Mouse (Mus musculus) brain, embryonic 14.5 days (tissue): ENCODE measurements at regions not wholly inside any gene's neighbourhood (a gene's known extent, or its start where the extent isn't known, plus 50 kb on each side); places are given as distances from the start of the nearest gene placed in this dataset.

Experiments used
- DNase-seq: peaks from one replicate; pipeline ENCODE4 v3.0.0-alpha.2; 2011; ENCODE audit warnings: low read depth
- CTCF ChIP-seq: fragments of 200-500 bp; IDR thresholded peaks from 2 replicates; pipeline ENCODE4 v1.5.1; 2012; ENCODE audit warnings: inconsistent platforms, mild to moderate bottlenecking, moderate library complexity, borderline replicate concordance; ENCODE audit not compliant: insufficient read depth, insufficient read length; ENCODE audit errors: extremely low read depth
- POLR2A ChIP-seq: fragments of 200-500 bp; IDR thresholded peaks from 2 replicates; pipeline ENCODE4 v1.6.1; 2012; ENCODE audit warnings: mild to moderate bottlenecking, inconsistent platforms, borderline replicate concordance; ENCODE audit not compliant: poor library complexity, insufficient read depth, insufficient read length, severe bottlenecking; ENCODE audit errors: extremely low read depth

DNA sequence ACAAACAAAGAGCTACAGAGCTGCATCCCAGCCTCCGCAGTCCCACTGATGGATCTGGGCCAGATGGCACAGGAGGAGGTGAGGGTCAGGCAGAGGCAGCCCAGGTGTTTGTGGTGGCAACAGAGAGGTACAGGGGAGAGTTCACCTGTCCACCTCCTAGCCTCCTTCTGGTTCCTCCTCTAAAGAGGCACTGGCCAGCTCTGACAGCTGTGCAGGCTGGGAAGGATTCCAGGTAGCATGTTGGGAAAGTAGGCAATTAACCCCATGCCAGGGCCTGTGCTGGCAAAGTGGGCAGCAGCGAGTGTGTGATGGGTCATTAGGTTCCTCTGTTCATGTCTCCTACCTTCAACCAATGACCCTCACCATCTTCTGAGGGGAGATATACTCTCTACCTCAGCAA is 212.1 kb downstream of the Cbln1 start:
- TF ChIP-seq CTCF (no peak), POLR2A (no peak)
- DNase-seq = no peak

DNA sequence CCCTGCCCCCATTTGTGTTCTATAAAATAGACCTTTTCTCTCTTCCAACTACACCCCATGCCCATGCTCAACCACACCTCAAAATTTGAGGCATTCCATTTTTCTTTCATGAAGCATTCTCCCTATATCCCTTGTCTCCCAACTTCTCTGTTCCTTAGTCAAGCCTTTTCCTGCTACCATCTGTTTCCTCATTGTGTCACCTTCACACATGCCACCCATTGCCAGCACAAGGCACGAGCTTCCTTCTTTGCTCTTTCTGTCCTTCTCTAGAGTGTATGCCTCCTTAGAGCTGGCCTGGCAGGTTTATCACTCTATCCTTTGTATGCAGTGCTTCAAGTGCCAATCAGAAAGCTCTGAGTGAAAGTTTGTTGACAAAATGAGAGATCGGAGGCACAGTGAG is 229.7 kb downstream of the Cbln1 start:
- no peak for DNase-seq
- TF ChIP-seq POLR2A (no peak), CTCF (no peak)

DNA sequence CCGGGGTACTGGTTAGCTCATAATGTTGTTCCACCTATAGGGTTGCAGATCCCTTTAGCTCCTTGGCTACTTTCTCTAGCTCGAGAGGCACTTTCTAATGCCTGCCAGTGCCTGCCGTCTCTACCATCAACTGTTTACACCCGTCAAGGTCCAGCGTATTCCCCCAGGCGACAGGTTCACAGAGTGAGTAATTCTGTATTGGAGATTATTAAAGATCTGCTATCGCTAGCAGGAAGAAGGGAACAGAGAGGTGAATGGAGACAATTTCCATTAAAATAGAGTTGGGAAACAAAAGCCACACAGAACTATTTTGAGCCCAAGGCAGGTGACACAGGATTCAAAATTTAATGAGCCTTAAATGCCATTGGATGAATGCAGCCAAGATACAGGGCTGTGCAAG is 235.2 kb downstream of the Cbln1 start:
- TF ChIP-seq POLR2A (no peak), CTCF (no peak)
- peak; percentile 87 for DNase-seq

DNA sequence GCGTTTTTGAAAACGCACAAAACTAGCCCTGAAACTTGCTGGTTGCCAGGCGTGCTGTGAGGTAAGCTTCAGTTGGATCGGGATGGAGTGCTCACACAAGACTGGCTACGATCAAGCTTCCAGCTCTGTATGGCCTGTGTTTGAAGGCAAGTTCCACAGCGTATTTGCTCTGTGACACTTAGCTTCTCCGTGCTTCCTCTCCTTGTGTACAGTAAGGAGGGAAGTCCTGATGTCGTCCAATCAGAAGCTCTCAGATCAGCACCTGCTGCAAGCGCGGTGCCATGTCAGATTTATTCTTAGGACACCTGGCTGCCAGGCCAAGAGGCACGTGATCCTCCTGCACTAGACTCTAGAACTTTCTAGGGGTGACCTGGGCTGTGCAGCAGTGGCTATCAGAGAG is 236.0 kb downstream of the Cbln1 start:
- TF ChIP-seq POLR2A (no peak), CTCF (no peak)
- no peak for DNase-seq

DNA sequence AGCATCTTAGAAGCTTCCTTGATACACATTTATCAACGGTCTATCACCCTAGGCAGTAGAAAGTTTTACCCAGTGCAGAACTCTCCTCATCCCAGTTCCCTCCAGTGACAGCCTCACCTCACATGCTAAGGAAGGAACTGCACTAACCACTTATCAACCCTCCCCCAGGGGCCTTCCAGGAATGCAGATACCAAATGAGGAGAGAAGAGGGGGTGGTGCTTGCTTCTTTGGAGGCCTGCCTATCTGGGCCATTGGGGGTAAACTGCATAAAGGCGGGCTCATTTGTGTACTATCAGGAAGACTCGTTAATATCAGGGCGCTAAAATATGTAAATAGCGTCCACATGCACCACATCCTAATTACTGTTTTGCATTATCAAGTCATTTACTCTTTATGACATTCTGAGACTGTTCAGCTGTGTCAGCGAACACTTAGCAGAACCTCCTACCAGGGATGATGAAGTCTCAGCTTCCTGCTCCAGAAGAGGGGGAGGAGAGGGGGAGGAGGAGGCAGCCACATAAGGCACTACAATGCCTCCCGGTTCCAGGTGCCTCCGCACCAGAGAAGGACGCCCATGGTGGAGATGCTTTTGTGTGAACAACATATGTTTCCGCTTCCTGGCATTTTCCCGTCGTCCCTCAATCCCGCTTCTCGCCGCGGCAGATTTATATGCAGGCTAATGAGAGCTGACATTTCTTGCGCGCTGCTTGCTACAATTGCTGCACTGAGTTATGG is 236.9 kb downstream of the Cbln1 start:
- DNase-seq = peak; percentile 81
- TF ChIP-seq POLR2A (no peak), CTCF (no peak)

DNA sequence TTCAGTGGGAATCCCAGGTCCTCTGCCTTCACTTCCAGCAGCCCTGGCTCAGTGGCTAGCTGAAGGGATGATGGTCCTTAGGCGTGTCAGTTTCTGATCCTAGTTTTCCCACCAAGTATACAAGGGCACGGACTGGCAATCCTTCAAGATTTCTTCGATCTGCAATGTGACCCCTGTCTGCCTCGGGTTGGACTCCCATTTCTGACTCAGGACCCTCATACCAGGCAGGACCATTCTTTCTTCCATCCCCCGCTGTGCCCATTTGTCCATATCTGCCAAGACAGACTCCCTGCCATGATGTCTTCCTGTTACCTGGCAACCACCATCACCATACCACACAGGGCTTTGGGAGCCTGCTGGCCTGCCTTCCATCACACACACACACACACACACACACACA is 238.1 kb downstream of the Cbln1 start:
- peak; percentile 71 for DNase-seq
- TF ChIP-seq CTCF = no peak
- TF ChIP-seq POLR2A = no peak

DNA sequence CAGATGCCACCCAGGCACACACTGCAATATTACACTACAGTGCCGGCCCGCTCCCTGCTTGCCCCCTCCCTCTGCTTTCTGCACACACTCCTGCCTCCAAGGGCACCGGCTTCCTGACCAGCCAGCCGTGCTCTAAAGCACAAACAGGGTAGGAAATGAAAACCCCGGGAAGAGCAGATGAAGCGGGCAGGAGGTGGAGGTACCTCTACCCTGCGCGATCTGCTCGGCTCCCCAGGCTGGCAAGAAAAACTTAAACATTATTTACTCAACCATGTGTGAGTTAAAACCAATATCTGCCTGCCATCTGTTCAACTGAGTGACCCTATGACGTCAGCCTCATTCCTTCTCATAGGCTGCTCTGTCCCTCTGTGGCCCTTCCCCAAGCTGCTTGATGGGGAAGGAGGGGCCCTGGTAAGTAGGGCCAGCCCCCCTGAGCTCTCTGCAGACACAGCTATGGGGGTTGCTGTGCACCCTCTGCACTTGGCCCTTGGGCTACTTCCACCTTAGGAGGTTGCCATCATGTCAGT is 238.5 kb downstream of the Cbln1 start:
- no peak for TF ChIP-seq CTCF
- no peak for TF ChIP-seq POLR2A
- peak; percentile 83 for DNase-seq

DNA sequence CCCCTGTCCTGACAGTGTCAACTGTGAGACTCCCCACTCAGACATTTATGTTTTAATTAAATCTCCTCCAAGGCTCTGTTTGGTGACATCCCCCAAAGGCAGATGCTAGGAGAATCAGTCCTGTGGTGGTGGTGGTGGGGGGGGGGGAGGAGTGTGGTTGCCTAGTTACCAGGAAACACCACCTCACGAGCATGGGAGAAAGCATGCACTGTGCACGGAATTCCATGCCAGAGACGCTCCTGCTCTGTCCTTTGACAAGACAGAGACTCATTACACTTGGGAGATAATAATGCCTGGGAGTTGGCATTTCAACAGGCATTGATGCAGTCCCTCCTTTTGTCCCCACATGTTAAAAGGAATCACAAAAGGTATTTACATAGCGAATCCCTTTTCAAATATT is 240.6 kb downstream of the Cbln1 start:
- TF ChIP-seq POLR2A (no peak), CTCF (no peak)
- DNase-seq = peak; percentile 70

DNA sequence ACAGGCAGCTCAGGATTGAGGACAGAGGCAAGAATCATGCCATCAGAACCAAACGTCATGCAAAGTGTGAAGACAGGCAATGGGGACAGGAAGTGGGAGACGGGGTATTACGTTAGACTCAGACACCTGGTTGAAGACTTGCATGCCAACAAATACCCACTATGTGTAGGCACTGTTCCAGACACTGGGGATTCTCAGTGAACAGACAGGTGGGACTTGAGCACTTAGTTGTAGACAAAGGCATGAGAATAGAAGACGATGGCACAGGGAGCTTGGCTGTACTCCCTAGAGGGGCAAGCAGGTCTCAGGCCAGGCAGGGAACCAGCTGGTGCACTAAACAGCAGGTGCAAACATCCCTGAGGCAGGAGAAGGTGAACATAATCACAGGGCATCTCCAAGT is 242.3 kb downstream of the Cbln1 start:
- TF ChIP-seq POLR2A = no peak
- no peak for TF ChIP-seq CTCF
- DNase-seq = no peak

DNA sequence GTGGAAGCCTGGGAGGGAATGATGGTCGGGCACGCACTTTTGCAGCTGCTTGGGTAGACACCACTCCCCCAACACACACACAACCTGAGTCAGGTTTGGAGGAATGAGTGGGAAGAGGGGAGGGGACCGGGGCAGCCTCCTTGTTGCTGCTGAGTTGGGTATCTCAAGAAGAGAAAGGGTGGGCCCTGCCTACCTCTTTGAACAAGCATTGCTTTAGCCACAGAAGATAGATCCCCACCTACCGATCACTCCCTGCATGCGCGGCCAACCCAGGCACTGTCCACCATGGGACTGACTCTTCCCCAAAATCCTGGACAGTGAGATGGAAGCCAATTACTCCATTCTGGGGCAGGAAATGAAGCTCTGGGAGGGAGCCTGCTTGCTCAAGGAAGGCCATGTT is 243.2 kb downstream of the Cbln1 start:
- no peak for TF ChIP-seq CTCF
- no peak for TF ChIP-seq POLR2A
- no peak for DNase-seq

DNA sequence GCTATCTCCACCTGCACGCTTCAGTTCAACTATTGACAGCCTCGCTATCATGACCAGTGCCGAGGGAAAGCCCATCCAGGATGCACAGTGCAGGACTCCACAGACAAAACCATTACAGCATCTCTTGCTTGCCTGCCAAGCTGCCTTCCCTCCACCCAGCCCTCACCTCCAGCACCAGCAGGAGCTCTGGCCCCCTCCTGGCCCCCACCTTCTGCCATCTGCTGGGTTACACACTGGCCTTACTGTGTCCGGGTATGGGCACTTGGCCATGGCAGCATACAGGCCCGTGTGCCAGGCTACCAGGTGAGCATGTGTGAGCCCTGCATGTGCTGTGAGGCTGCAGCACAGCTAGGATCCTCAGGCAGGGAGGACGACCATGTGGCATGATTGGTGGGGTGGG is 243.6 kb downstream of the Cbln1 start:
- TF ChIP-seq POLR2A = no peak
- no peak for TF ChIP-seq CTCF
- DNase-seq = peak; percentile 42
